Mouse (Mus musculus): ENCODE data around the gene Pdlim5. TPM values are rescaled to one million over a fixed set of nuclear protein-coding genes. Genes with fewer than 3 reads are reported as not detected.
"Not testable (repeated sequence)": the region's sequence is repeated elsewhere in the genome, so short reads cannot be mapped to it uniquely, and the experiment has no call there.

Gene Pdlim5
- polyA plus RNA-seq, 1 experiment from 2014 or later: 16.0 TPM

DNA sequence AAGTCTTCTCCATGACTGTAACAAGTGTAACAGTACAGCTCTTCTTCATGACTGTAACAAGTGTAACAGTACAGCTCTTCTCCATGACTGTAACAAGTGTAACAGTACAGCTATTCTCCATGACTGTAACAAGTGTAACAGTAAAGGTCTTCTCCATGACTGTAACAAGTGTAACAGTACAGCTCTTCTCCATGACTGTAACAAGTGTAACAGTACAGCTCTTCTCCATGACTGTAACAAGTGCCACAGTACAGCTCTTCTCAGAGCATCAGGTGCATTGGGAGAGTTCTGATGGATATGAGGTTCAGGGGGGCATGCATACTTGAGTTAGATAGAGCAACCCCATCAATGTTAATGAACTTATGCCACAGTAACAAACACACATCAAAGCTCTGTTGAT lies 203.9 kb downstream of the Pdlim5 start:
- not testable (repeated sequence) for H3K27ac ChIP-seq (ENCODE audit: low read depth, low read length); H3K4me1 ChIP-seq (replicated peaks; ENCODE audit: control insufficient read depth, insufficient read depth, low read length); DNase-seq (ENCODE audit: low spot score); H3K36me3 ChIP-seq (ENCODE audit: control insufficient read depth, insufficient read depth, low read length); H3K4me3 ChIP-seq (ENCODE audit: low read depth, low read length); ATAC-seq (replicated peaks; ENCODE audit: low FRiP score); H3K4me2 ChIP-seq (ENCODE audit: low read depth, low read length, severe bottlenecking); H3K27me3 ChIP-seq (ENCODE audit: control insufficient read depth, insufficient read depth, low read length); H3K9ac ChIP-seq (ENCODE audit: low read length); H3K9me3 ChIP-seq (ENCODE audit: control insufficient read depth, low read length)

Other genes starting within 250 kb of the Pdlim5 start
- gene Bmpr1b, start 226.3 kb downstream of the Pdlim5 start, polyA plus RNA-seq (2014; fragmentation: Nextera tagmentation; extraction: Ambion mirVana): 10.3 and 10.7 TPM in 2 replicates
- gene Gbp5, start 98.3 kb upstream of the Pdlim5 start, polyA plus RNA-seq (2014; fragmentation: Nextera tagmentation; extraction: Ambion mirVana): not detected in 2 replicates
- gene Gbp7, start 134.6 kb upstream of the Pdlim5 start, polyA plus RNA-seq (2014; fragmentation: Nextera tagmentation; extraction: Ambion mirVana): 0.80 and 1.0 TPM in 2 replicates
- gene Gbp3, start 164.3 kb upstream of the Pdlim5 start, polyA plus RNA-seq (2014; fragmentation: Nextera tagmentation; extraction: Ambion mirVana): 0.40 TPM in 1 of 2 replicates, not detected in the other
- not detected in 2 replicates for gene Gbp2b, start 199.2 kb upstream of the Pdlim5 start, polyA plus RNA-seq (2014; fragmentation: Nextera tagmentation; extraction: Ambion mirVana)
- 0.16 TPM in 1 of 2 replicates, not detected in the other for gene Gbp2, start 224.9 kb upstream of the Pdlim5 start, polyA plus RNA-seq (2014; fragmentation: Nextera tagmentation; extraction: Ambion mirVana)